Mouse (Mus musculus) erythroid progenitor cell, adult 5-6 weeks (primary cell): Measurements from ENCODE around the gene Rnf151. TPM values are rescaled to one million over a fixed set of nuclear protein-coding genes. Genes with fewer than 3 reads are reported as not detected.

ENCODE experiments used
- ATAC-seq: replicated peaks from 2 replicates; pipeline ENCODE4 v1.8.0; 2016; ENCODE audit warnings: moderate number of reproducible peaks, mild to moderate bottlenecking, moderate TSS enrichment, inconsistent platforms; ENCODE audit not compliant: poor library complexity, low FRiP score, severe bottlenecking
- total RNA-seq, 2 experiments: library from RNA; stranded (forward) in 1 of 2; stranded (reverse) in 1 of 2; fragments of 150-400 nt in 1 of 2; fragments of 186-747, 209-891 nt in 1 of 2; gene quantifications; 2 replicates each; pipeline versions ENCODE4 v1.2.3 to v1.2.4; 2015 to 2017; ENCODE audit warnings: low replicate concordance in 2 of 2

Gene Rnf151
- not detected in 2 replicates for total RNA-seq (2015; ENCODE audit: low replicate concordance)
- not detected in 2 replicates for total RNA-seq (2017; ENCODE audit: low replicate concordance)

GRCm38 (mm10) chr17:24717943-24718342 is at the start of gene Rnf151, which contains the start of gene Rps2:
Gene Rnf151 (minus strand): TSS chr17:24718063.
Gene Rps2 (plus strand): TSS chr17:24718116.
- no peak for ATAC-seq

GRCm38 (mm10) chr17:24766266-24766875 is 48.5 kb upstream of the Rnf151 start:
- no peak for ATAC-seq

GRCm38 (mm10) chr17:24765016-24765905 is 47.4 kb upstream of the Rnf151 start:
- ATAC-seq = no peak

- no peak for ATAC-seq
Observed at GRCm38 (mm10) chr17:24761121-24761520, 43.3 kb upstream of the Rnf151 start.

- ATAC-seq = no peak
Observed at GRCm38 (mm10) chr17:24757394-24757793, 39.5 kb upstream of the Rnf151 start.

GRCm38 (mm10) chr17:24752415-24753394 is 34.8 kb upstream of the Rnf151 start, which contains the start of gene Hs3st6:
Gene Hs3st6 (plus strand): TSS chr17:24752988.
- no peak for ATAC-seq

- ATAC-seq = no peak
Observed at GRCm38 (mm10) chr17:24751528-24751927, 33.7 kb upstream of the Rnf151 start.

- no peak for ATAC-seq
Observed at GRCm38 (mm10) chr17:24746986-24747385, 29.1 kb upstream of the Rnf151 start.

- ATAC-seq = peak; percentile 84
Observed at GRCm38 (mm10) chr17:24745526-24746497, 27.9 kb upstream of the Rnf151 start.

- ATAC-seq = no peak
Observed at GRCm38 (mm10) chr17:24744381-24744780, 26.5 kb upstream of the Rnf151 start.

- ATAC-seq = no peak
Observed at GRCm38 (mm10) chr17:24743896-24744295, 26.0 kb upstream of the Rnf151 start.

- no peak for ATAC-seq
Observed at GRCm38 (mm10) chr17:24742307-24742706, 24.4 kb upstream of the Rnf151 start.

- ATAC-seq = no peak
Observed at GRCm38 (mm10) chr17:24739926-24740325, 22.1 kb upstream of the Rnf151 start.

GRCm38 (mm10) chr17:24738238-24738637 is 20.4 kb upstream of the Rnf151 start:
- ATAC-seq = no peak

- no peak for ATAC-seq
Observed at GRCm38 (mm10) chr17:24737135-24737810, 19.4 kb upstream of the Rnf151 start.

GRCm38 (mm10) chr17:24736330-24737051 is 18.6 kb upstream of the Rnf151 start, which contains the start of gene Msrb1:
Gene Msrb1 (plus strand): TSS chr17:24736642.
- ATAC-seq = peak; percentile 96

- ATAC-seq = no peak
Observed at GRCm38 (mm10) chr17:24735446-24735845, 17.6 kb upstream of the Rnf151 start.
